Mouse (Mus musculus): ENCODE data around the gene Gm8298. TPM values are rescaled to one million over a fixed set of nuclear protein-coding genes. Genes with fewer than 3 reads are reported as not detected.

Gm8298 gene
- polyA plus RNA-seq (2017; shearing (Covaris generic)), result not detected

DNA sequence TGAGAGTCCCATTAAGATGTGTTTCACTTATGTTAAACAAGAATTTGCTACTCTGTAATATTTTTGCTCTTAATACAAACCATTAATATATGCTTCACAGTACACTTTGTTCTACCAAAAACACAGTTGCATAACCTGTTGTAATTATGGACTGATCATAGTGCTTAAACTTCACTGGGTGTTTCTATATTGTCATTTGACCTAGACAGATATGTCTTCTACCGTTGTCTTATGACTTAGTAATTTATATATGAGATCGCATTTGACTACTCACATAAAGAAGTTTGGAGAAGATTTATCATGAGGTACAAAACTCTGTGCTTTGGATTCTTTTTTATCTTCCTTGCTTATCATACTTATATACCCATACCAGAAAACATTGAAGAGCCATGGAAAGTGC is at the start of gene Gm8298:
Gene Gm8298 (plus strand): TSS at position 301 of the 400 bp plus-strand sequence.

GRCm38 (mm10) chr3:59924914-59925313 is 64.1 kb downstream of the Gm8298 start, which contains the start of gene C130079G13Rik:
C130079G13Rik (plus strand) TSS chr3:59925214.

Other genes with a start within 250 kb of the Gm8298 start
- gene Gm5538, start 131.3 kb upstream of the Gm8298 start, polyA plus RNA-seq (2017; shearing (Covaris generic)), result not detected
- gene C130079G13Rik, start 64.2 kb downstream of the Gm8298 start, polyA plus RNA-seq (2017; shearing (Covaris generic)), result not detected
- gene Aadacl2, start 145.7 kb downstream of the Gm8298 start, polyA plus RNA-seq (2017; shearing (Covaris generic)), result 0.24 TPM
- gene Aadac, start 164.7 kb downstream of the Gm8298 start, polyA plus RNA-seq (2017; shearing (Covaris generic)), result not detected
- gene Sucnr1, start 220.8 kb downstream of the Gm8298 start, polyA plus RNA-seq (2017; shearing (Covaris generic)), result not detected